Mouse (Mus musculus) spleen, postnatal 14 days (tissue): ENCODE results near the gene Stk26.
A peak's percentile ranks its signal among the peaks of the same experiment; 100 is the strongest.

ENCODE experiments used
- DNase-seq, 2 experiments: peaks; one replicate each; pipeline ENCODE4 v3.0.0; 2021 to 2022; ENCODE audit warnings: low spot score in 2 of 2

The Stk26 gene

GRCm38 (mm10) chrX:50840847-50841560, at the start of gene Stk26:
TSS of gene Stk26 (plus strand) at chrX:50841047.
- peak; percentile 59 to 71 for DNase-seq

GRCm38 (mm10) chrX:50793005-50793680, 47.7 kb upstream of the Stk26 start:
- DNase-seq = no peak

GRCm38 (mm10) chrX:50797798-50798197, 43.0 kb upstream of the Stk26 start:
- DNase-seq = no peak

- no peak for DNase-seq
These were observed 42.3 kb upstream of the Stk26 start for GRCm38 (mm10) chrX:50798571-50798970.

GRCm38 (mm10) chrX:50799656-50800188, 41.1 kb upstream of the Stk26 start:
- DNase-seq = no peak

- DNase-seq = no peak
These were observed 35.2 kb upstream of the Stk26 start for GRCm38 (mm10) chrX:50805654-50806053.

GRCm38 (mm10) chrX:50823856-50824255, 17.0 kb upstream of the Stk26 start:
- no peak for DNase-seq

GRCm38 (mm10) chrX:50835592-50835991, 5.3 kb upstream of the Stk26 start:
- no peak for DNase-seq

GRCm38 (mm10) chrX:50836029-50836691, 4.7 kb upstream of the Stk26 start:
- DNase-seq = peak in 1 of 2 experiments; percentile 3

- peak; percentile 7 to 17 for DNase-seq
These were observed 740 bp downstream of the Stk26 start for GRCm38 (mm10) chrX:50841587-50841986.

GRCm38 (mm10) chrX:50842046-50842445, 1.2 kb downstream of the Stk26 start:
- DNase-seq = no peak

GRCm38 (mm10) chrX:50850428-50851184, 9.8 kb downstream of the Stk26 start:
- no peak for DNase-seq

- DNase-seq = no peak
These were observed 22.9 kb downstream of the Stk26 start for GRCm38 (mm10) chrX:50863771-50864170.

GRCm38 (mm10) chrX:50864734-50865133, 23.9 kb downstream of the Stk26 start:
- no peak for DNase-seq

GRCm38 (mm10) chrX:50874246-50875002, 33.6 kb downstream of the Stk26 start:
- DNase-seq = no peak

GRCm38 (mm10) chrX:50887999-50888398, 47.2 kb downstream of the Stk26 start:
- no peak for DNase-seq

GRCm38 (mm10) chrX:50903497-50903896, 62.6 kb downstream of the Stk26 start:
- DNase-seq = no peak

GRCm38 (mm10) chrX:50909915-50910314, 69.1 kb downstream of the Stk26 start:
- no peak for DNase-seq

- DNase-seq = no peak
These were observed 76.5 kb downstream of the Stk26 start for GRCm38 (mm10) chrX:50917389-50917788.

GRCm38 (mm10) chrX:50918754-50919153, 77.9 kb downstream of the Stk26 start:
- DNase-seq = no peak
